Mouse (Mus musculus) heart, adult 10 weeks (tissue): ENCODE data around the gene Crct1. TPM values are rescaled to one million over a fixed set of nuclear protein-coding genes. Genes with fewer than 3 reads are reported as not detected.

Experiments used
- polyA plus RNA-seq: library from polyadenylated mRNA; stranded (reverse); fragments of 350-450 nt; fragmentation: Illumina TruSeq; extraction: RNeasy Lipid Tissue Mini Kit (QIAGEN cat#74804); gene quantifications from one replicate; pipeline ENCODE4 v1.2.3, GENCODE M21; 2014; ENCODE audit warnings: low read depth, low replicate concordance

Gene Crct1
- polyA plus RNA-seq: not detected

GRCm38 (mm10) chr3:93015460-93016104 is at the start of gene Crct1:
Gene Crct1, minus strand, starts transcription at chr3:93015687.

GRCm38 (mm10) chr3:93018960-93019359 is 3.5 kb upstream of the Crct1 start, which contains the start of gene Lce1m:
Gene Lce1m, minus strand, starts transcription at chr3:93019060.

GRCm38 (mm10) chr3:92991926-92992325 is 23.6 kb downstream of the Crct1 start, which contains the start of gene Lce3f:
Gene Lce3f, plus strand, starts transcription at chr3:92992226.

GRCm38 (mm10) chr3:92966761-92967160 is 48.7 kb downstream of the Crct1 start, which contains the start of gene Lce3e:
Gene Lce3e, plus strand, starts transcription at chr3:92967061.

Other genes with a start within 250 kb of the Crct1 start
- not detected for gene Lce1i, start 236.8 kb downstream of the Crct1 start, polyA plus RNA-seq
- not detected for gene Lce1j, start 225.2 kb downstream of the Crct1 start, polyA plus RNA-seq
- not detected for gene Lce1k, start 207.8 kb downstream of the Crct1 start, polyA plus RNA-seq
- not detected for gene Kprp, start 188.4 kb downstream of the Crct1 start, polyA plus RNA-seq
- gene Lce1l, start 164.4 kb downstream of the Crct1 start, polyA plus RNA-seq: not detected
- gene 2310050C09Rik, start 145.5 kb downstream of the Crct1 start, polyA plus RNA-seq: not detected
- not detected for gene Lce3a, start 89.5 kb downstream of the Crct1 start, polyA plus RNA-seq
- gene Lce3b, start 82.7 kb downstream of the Crct1 start, polyA plus RNA-seq: not detected
- gene Lce3c, start 71.2 kb downstream of the Crct1 start, polyA plus RNA-seq: not detected
- not detected for gene Lce3d, start 58.3 kb downstream of the Crct1 start, polyA plus RNA-seq
- not detected for gene Lce3e, start 48.6 kb downstream of the Crct1 start, polyA plus RNA-seq
- not detected for gene Lce3f, start 23.5 kb downstream of the Crct1 start, polyA plus RNA-seq
- gene Lce1m, start 3.4 kb upstream of the Crct1 start, polyA plus RNA-seq: not detected
- not detected for gene Gm4858, start 53.1 kb upstream of the Crct1 start, polyA plus RNA-seq
- not detected for gene Crnn, start 129.1 kb upstream of the Crct1 start, polyA plus RNA-seq
- not detected for gene Flg2, start 181.6 kb upstream of the Crct1 start, polyA plus RNA-seq